Mouse (Mus musculus): ENCODE data around the gene Prmt9.

Gene Prmt9

DNA sequence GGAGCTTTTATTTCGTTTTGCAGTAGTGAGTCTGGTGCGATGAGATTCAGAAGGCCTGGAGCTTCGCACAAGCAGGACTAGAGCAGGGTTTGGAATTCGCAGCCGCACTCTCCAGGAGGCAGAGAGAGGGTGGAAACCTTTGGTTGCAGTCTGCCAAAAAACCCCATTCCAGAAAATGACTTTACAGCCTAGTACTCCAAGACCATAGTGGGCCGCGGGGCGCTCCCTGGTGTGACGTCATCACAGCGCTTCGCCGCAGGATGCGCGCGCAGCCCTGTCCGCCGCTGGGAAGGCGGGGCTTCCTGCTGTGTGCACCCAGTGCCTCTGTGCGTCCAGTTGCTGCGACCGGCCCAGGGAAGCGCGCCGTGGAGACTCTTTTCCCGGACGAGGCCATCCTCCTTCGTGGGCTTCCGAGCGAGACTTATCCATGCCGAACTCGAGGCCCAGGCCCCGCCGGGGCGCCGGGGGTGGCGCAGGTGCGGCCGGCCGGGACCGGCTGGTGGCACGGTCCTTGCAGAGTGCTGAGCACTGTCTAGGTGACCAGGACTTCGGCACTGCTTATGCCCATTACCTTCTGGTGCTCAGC is at the start of gene Prmt9:
Prmt9 (plus strand) TSS at position 277 of the 586 bp plus-strand sequence.
- DNase-seq (ENCODE audit: low read depth, low spot score) = peak; percentile 92

- DNase-seq (ENCODE audit: low read depth, low spot score) = no peak
These were observed 48.9 kb upstream of the Prmt9 start for GRCm38 (mm10) chr8:77500264-77500663.

DNA sequence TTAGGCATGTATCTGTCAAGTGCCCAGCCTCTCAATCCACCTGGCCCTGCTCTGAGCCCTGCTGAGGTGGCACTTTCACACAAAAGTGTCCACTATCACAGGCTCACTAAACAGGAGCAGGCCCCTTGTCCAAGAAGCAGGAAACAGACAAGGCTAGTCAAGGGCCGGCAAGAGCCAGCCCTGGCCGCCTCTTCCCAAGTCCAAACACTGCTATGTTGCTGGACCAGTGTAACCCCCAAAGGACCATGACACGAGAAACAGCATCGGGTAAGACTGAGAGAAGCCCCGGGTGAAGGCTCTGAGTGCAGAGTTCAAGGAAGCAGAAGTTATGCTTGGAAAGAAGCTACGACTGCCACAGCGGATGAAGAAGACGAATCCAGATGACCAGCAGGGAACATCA is 48.1 kb upstream of the Prmt9 start:
- DNase-seq (ENCODE audit: low read depth, low spot score) = no peak

- DNase-seq (ENCODE audit: low read depth, low spot score) = no peak
These were observed 46.6 kb upstream of the Prmt9 start for GRCm38 (mm10) chr8:77502547-77502946.

- DNase-seq (ENCODE audit: low read depth, low spot score) = no peak
These were observed 42.7 kb upstream of the Prmt9 start for GRCm38 (mm10) chr8:77506539-77506938.

DNA sequence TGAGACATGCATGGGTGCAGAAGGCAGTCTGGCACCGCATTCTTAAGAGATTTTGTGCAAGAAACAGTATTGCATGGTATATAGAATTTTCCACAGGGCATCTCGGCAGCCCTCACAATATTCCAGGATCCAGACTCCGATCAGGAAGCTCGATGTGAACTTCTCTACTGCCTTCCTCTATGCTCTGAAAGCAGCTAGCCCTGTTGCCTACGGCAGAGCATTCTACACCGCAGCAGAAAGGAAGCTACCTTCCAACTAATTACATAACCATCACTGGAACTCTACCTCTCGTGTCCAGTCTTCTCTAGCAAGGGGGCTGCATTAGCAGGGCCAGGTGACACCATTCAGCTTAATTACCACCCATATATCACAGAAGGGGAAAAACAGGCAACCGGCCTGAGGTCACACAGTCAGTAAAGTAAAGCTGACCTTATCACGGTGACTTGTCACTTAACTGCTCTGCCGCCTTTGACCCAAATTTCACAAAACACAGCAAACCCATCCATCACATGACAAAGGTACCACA is 41.6 kb upstream of the Prmt9 start:
- no peak for DNase-seq (ENCODE audit: low read depth, low spot score)

GRCm38 (mm10) chr8:77509044-77509443 is 40.2 kb upstream of the Prmt9 start:
- peak; percentile 20 for DNase-seq (ENCODE audit: low read depth, low spot score)

DNA sequence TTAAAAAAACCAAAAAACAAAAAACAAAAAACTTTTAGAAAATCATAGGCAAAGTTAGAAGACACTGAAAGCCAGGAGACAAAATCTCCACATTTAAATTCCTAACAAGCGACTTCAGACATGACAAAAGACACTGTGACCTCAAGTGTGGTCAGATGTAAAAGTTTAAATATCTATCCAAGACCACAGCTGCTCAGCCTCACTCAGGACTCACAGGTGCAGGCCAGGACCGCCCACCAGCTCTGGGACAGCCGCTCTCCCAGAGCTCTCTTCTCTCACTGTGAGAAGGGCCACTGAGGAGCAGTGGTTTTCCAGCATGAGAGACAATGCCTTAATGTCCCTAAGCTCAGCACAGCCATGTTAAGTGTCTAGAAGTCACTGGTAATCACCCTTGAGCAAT is 38.8 kb upstream of the Prmt9 start:
- no peak for DNase-seq (ENCODE audit: low read depth, low spot score)

DNA sequence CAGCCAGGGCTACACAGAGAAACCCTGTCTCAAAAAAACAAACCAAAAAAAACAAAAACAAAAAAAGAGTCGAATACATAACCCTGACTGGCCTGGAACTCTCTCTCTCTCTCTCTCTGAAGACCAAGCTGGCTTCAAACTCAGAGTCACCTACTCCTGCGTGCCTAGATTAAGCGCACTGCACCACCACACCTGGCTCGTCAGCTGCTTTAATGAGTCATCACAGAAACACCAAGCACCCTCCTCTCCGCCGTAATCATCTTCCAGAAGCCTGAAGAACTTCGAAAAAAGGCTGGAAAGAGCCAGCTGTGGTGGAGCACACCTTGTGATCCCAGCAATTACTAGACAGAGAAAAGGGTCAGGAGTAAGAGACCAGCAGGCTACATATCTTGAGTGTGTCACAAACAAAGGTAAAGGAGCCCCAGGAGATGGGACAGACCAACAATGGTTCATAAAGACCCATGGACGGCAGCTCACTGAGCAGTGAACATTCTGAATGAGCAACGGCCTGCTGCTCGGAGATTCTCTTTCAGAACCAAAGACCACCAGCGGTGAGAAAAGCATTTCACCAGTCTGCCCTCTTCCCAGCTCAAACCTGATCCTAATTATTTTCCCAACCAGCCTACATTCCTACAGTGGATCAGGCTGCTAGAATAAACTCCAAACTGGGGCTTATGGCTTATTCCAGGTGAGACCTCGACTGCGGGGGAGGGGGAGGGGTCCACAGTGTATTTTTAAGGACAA is 37.3 kb upstream of the Prmt9 start:
- no peak for DNase-seq (ENCODE audit: low read depth, low spot score)

DNA sequence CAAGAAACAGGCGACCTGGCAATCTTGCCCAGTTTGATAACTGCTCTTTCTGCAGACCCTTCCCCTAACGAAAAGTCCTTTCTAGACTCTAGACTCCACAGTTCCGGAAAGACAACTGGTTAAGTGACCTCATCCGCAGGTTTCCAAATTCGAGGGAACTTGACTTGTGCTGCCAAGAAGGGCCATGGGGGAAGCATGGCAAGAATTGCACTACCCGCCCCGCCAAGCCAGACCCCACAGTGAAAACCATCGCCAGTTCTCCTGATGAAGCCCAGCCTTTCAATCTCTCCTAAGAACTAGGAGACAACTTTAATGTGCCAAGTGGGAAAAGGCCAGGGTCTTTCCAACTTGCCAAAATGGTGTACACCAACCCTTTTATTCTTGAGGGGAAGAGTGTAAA is 34.0 kb upstream of the Prmt9 start:
- no peak for DNase-seq (ENCODE audit: low read depth, low spot score)

- no peak for DNase-seq (ENCODE audit: low read depth, low spot score)
These were observed 33.4 kb upstream of the Prmt9 start for GRCm38 (mm10) chr8:77515786-77516185.

- no peak for DNase-seq (ENCODE audit: low read depth, low spot score)
These were observed 32.4 kb upstream of the Prmt9 start for GRCm38 (mm10) chr8:77516845-77517244.

DNA sequence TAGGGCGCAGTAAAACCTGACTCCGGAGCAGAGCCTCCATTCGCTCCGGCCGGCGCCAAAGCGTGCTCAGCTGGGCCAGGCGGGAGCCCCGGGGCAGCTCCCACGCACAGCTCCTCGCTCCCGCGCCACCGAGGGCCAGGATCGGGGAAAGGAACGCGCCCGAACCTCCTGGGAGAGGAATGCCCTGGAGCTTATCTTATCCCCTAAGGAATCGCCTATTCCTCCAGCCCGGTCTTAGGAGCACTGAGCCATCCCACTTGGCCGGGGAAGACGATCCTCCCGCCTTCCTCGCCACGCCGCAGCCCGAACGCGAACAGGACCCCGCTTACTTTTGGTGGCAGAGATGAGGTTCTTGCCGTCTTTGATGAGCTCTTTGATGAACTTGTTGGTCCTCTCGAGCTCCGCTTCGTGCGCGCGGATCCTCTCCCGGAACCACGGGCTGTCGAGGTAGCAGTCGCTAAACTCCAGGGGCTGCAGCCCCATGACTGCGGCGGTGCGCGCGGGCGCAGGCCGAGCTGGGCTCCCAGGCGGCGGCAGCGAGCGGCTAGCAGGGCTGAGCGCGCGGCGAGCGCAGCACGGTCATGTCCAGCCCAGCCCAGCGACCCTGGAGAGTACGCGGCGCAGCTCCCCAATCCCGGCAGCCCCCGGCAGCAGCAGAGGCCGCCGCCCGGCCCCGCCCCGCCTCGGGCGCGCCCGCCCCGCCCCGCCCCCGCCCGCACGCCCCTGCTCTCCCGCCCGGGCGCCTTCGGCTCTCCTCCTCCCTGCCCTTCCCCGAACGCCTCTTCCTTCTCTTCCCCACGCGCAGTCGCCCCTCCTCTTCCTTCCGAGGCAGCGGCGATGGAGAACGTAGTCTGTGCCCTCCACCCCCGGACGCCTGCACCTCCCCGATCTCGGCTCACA is 31.6 kb upstream of the Prmt9 start, which contains the start of gene Arhgap10:
Arhgap10 (minus strand) TSS at position 653 of the 900 bp plus-strand sequence.
- peak; percentile 92 for DNase-seq (ENCODE audit: low read depth, low spot score)

- DNase-seq (ENCODE audit: low read depth, low spot score) = no peak
These were observed 30.7 kb upstream of the Prmt9 start for GRCm38 (mm10) chr8:77518201-77519115.

GRCm38 (mm10) chr8:77520601-77521000 is 28.6 kb upstream of the Prmt9 start:
- DNase-seq (ENCODE audit: low read depth, low spot score) = no peak

- no peak for DNase-seq (ENCODE audit: low read depth, low spot score)
These were observed 28.0 kb upstream of the Prmt9 start for GRCm38 (mm10) chr8:77521028-77521785.

DNA sequence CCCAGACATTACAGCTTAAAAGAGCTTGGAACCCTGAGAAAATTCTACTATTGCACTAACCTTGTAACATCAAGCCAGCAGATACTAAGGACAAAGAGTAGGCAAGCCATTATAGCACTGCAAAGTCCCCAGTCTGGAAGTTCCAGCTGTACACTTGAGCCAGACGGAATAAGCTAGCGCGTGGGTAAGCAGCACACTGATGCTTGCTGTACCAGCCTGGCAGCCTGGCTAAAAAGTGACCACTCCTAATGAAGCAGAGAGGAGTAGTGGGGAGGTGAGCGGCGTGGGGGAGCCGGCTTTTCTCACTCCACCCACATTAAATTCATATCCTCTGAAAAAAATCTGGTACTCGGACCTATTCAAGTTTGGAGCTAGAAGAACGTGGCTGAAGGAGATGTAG is 26.2 kb upstream of the Prmt9 start:
- DNase-seq (ENCODE audit: low read depth, low spot score) = no peak

DNA sequence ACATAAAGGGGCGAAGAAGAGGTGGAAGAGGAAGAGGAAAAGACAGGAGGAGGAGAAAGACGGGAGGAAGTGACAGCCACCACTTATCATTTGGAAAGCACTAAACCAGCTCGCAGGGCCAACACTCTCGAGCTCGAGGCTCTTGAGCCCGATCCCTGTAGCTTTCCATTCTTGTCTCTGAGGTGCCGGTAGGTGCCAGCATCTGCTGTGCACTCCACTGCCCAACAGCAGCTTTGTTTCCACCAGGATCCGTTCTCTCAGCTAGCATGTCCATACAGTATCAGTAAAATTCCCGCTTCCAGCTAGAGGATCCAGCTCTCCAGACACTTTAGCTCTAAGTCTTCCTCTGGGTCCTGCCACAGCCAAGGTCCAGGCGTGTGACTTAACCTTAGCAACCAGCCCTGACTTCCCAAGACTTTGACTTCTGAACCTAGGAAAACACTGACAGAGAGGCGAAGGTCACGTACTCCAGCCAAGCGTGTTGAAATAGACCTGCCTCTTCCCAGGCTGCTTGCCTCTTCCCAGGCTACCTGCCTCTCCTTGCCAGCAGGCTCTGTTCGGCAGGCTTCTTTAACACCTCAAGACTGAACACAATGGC is 25.1 kb upstream of the Prmt9 start:
- no peak for DNase-seq (ENCODE audit: low read depth, low spot score)

- DNase-seq (ENCODE audit: low read depth, low spot score) = no peak
These were observed 24.3 kb upstream of the Prmt9 start for GRCm38 (mm10) chr8:77524906-77525305.

DNA sequence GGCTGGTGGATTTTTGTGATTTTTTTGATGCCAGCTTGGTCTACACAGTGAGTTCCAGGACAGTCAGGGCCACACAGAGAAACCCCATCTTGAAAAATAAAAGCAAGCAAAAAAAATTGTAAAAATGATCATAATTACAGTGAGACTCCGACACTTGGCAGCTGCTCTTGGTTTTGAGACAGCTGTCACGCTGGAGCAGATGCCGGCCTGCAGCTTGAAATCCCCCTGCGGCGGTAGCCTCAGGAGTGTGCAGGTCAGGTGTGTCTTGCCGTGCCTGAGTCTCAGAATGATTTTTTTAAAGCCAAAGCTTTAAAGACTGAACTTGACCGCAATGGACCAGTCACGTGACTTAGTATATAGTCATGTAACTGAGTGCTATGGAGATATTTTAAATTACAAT is 23.1 kb upstream of the Prmt9 start:
- no peak for DNase-seq (ENCODE audit: low read depth, low spot score)

Data from CD4-positive helper T cell, adult 2 months (primary cell).